Mouse (Mus musculus) cerebellum, adult 2 months (tissue): ENCODE results near the gene Svip.

Source experiments
- CTCF ChIP-seq: fragments of 200-500 bp; IDR thresholded peaks from 2 replicates; pipeline ENCODE4 v1.5.1; 2011; ENCODE audit warnings: low read depth, mild to moderate bottlenecking, control low read depth, low read length, moderate library complexity, borderline replicate concordance; ENCODE audit not compliant: insufficient read depth
- POLR2A ChIP-seq: fragments of 200-500 bp; IDR thresholded peaks from 2 replicates; pipeline ENCODE4 v1.6.1; 2011; ENCODE audit warnings: low read length, control low read depth, borderline replicate concordance; ENCODE audit not compliant: insufficient read depth

DNA sequence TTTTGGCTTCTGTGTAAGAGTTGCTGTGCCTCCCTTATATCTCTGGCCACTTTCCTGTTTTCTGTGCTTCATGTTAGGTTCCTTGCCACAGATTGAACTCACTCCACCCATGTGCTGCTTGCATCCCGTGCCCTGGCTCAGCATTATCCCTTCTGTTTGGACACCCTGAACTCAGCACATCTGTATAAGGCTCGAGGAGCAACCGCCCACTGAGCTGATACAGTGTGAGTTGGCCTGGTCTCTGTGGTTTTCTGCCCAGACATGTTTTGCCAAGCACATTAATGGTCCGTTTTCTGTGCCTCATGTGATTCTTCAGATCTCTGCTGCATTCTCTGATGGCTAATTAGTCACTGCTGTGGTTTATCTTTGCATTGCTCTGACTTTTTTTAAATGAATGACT lies 38.2 kb downstream of the Svip start:
- TF ChIP-seq POLR2A: no peak
- no peak for TF ChIP-seq CTCF
